In the genomic region with DNA sequence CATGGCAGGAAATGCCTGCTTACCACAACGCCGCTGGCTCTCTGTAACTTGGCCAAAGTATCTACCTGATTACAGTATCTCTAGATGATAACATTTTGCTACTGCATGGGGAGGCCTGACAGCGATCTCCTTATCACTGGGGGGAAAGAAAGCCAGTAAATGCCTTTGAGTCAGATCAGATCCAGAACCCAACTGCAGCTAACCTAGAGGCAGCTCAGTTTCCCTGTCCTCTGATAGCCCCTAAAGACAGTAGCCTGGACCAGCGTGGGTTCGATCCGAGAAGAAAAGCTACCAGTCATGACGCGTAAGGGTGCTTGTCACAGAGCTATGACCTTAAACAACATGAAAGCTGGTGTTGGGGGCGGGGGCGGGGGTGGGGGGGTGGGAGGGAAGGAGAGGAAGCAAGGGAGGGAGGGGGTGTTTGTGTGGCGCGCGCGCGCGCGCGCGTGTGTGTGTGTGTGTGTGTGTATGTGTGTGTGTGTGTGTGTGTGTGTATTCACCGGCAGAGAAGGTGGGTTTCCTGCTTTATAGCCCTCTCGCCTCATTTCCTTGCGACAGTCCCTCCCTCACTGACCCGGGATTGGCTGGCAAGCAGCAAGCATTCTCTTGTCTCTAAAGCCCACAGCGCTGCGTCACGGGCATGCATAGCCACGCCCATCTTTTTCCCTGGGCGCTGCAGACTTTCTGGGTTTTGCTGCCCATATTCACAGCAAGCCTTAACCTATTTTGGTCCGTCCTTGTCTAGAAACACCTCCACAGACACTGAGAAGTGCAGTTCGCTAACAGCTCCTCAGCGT, we compare ENCODE assay signal across 8 mouse cellular contexts. TPM values are rescaled to one million over a fixed set of nuclear protein-coding genes. Genes with fewer than 3 reads are reported as not detected.
DNase-seq lines count a peak whose midpoint lies in the region; ATAC-seq and TF ChIP-seq lines count a peak whose summit lies in the region.

No protein-coding gene starts in this region.

- peak overlapping the region; percentile 49 for H3K4me3 ChIP-seq in hindbrain, embryonic 12.5 days
- peak overlapping the region; percentile 32 for H3K4me3 ChIP-seq in lung, postnatal 0 days (ENCODE audit: low read depth, low read length)

- peak; percentile 96 for ATAC-seq in hindbrain, embryonic 12.5 days (ENCODE audit: low FRiP score)
- ATAC-seq in lung, postnatal 0 days, result peak; percentile 99

- no peak for TF ChIP-seq CTCF in lung, postnatal 0 days (IDR thresholded peaks at IDR 0.05)

- peak overlapping the region; percentile 61 for H3K9ac ChIP-seq in hindbrain, embryonic 12.5 days
- peak overlapping the region; percentile 55; the same call in 1 of the 2 replicates for H3K9ac ChIP-seq in lung, postnatal 0 days (replicated peaks; ENCODE audit: low read depth)

- H3K4me2 ChIP-seq in hindbrain, embryonic 12.5 days (replicated peaks), result peak overlapping the region; percentile 61
- H3K4me2 ChIP-seq in lung, postnatal 0 days (replicated peaks; ENCODE audit: low read depth, low read length), result peak overlapping the region; percentile 60

- peak; percentile 94 for DNase-seq in MN1 (ENCODE audit: low spot score)
- DNase-seq in cerebellum, postnatal 10 days, result peak; percentile 89 to 93
- DNase-seq in frontal cortex, postnatal 10 days (ENCODE audit: low spot score in 2 of 2), result peak; percentile 85
- DNase-seq in layer of hippocampus, postnatal 10 days (ENCODE audit: low spot score in 2 of 2), result peak; percentile 72 to 81
- DNase-seq in lung, postnatal 0 days (ENCODE audit: low spot score), result peak; percentile 98
- peak; percentile 61 for DNase-seq in retina, adult 2 months (ENCODE audit: low read depth, low spot score)
- peak; percentile 87 for DNase-seq in thymus, postnatal 25 days

- peaks cover 6% of the 10 kb centered on the region for H3K4me1 ChIP-seq in hindbrain, embryonic 12.5 days
- no peaks in the 10 kb centered on the region for H3K4me1 ChIP-seq in lung, postnatal 0 days (ENCODE audit: insufficient read depth, low read depth, low read length)

- 9% methylated on average over 21 of the region's 31 CpGs for WGBS in hindbrain, embryonic 12.5 days
- 3% methylated on average over 19 of the region's 31 CpGs for WGBS in lung, postnatal 0 days

- H3K27me3 ChIP-seq in hindbrain, embryonic 12.5 days, result no peaks in the 10 kb centered on the region
- H3K27me3 ChIP-seq in lung, postnatal 0 days (replicated peaks; ENCODE audit: insufficient read depth, low read length), result no peaks in the 10 kb centered on the region

- no peaks in the 10 kb centered on the region for H3K9me3 ChIP-seq in hindbrain, embryonic 12.5 days (replicated peaks)
- H3K9me3 ChIP-seq in lung, postnatal 0 days (ENCODE audit: low read length), result no peaks in the 10 kb centered on the region

- H3K27ac ChIP-seq in hindbrain, embryonic 12.5 days, result peak overlapping the region; percentile 80
- H3K27ac ChIP-seq in lung, postnatal 0 days (ENCODE audit: low read length), result peak overlapping the region; percentile 68

- TF ChIP-seq EP300 in lung, postnatal 0 days (IDR thresholded peaks at IDR 0.05), result no peak

- H3K36me3 ChIP-seq in hindbrain, embryonic 12.5 days, result no peaks in the 10 kb centered on the region
- no peaks in the 10 kb centered on the region for H3K36me3 ChIP-seq in lung, postnatal 0 days (ENCODE audit: insufficient read depth, low read length)

RNA-seq across cellular contexts. Expression of a gene that starts 18.5 kb away (rescaled TPM):
- polyA plus RNA-seq in hindbrain, embryonic 12.5 days (2016; fragmentation: Nextera tagmentation; extraction: Ambion mirVana), result 24.6 and 25.8 TPM in 2 replicates
- total RNA-seq in layer of hippocampus, postnatal 10 days (2021), result 10 to 100 TPM; 55.5 to 61.9 TPM
- 16.1 and 19.2 TPM in 2 replicates for polyA plus RNA-seq in lung, postnatal 0 days (2015; fragmentation: Nextera tagmentation; extraction: Ambion mirVana)

RNA-seq across cellular contexts. Expression of a gene that starts 21.4 kb away (rescaled TPM):
- polyA plus RNA-seq in hindbrain, embryonic 12.5 days (2016; fragmentation: Nextera tagmentation; extraction: Ambion mirVana), result 0.12 TPM in 1 of 2 replicates, not detected in the other
- total RNA-seq in layer of hippocampus, postnatal 10 days (2021), result under 1 TPM; 0.14 to 0.16 TPM
- 0.11 and 0.12 TPM in 2 replicates for polyA plus RNA-seq in lung, postnatal 0 days (2015; fragmentation: Nextera tagmentation; extraction: Ambion mirVana)

RNA-seq across cellular contexts. Expression of a gene that starts 25.5 kb away (rescaled TPM):
- polyA plus RNA-seq in hindbrain, embryonic 12.5 days (2016; fragmentation: Nextera tagmentation; extraction: Ambion mirVana), result 43.6 and 45.8 TPM in 2 replicates
- 10 to 100 TPM; 67.8 to 79.1 TPM for total RNA-seq in layer of hippocampus, postnatal 10 days (2021)
- polyA plus RNA-seq in lung, postnatal 0 days (2015; fragmentation: Nextera tagmentation; extraction: Ambion mirVana), result 13.0 and 13.2 TPM in 2 replicates

RNA-seq across cellular contexts. Expression of a gene that starts 52.0 kb away (rescaled TPM):
- 41.4 and 43.0 TPM in 2 replicates for polyA plus RNA-seq in hindbrain, embryonic 12.5 days (2016; fragmentation: Nextera tagmentation; extraction: Ambion mirVana)
- total RNA-seq in layer of hippocampus, postnatal 10 days (2021), result 10 to 100 TPM; 34.5 to 34.7 TPM
- 4.7 and 4.9 TPM in 2 replicates for polyA plus RNA-seq in lung, postnatal 0 days (2015; fragmentation: Nextera tagmentation; extraction: Ambion mirVana)

Comparison
In these comparisons a context has a peak if more than half of its experiments do, and no peak if none do; other contexts are left out.
1. Peak in every context shown above with its lines: DNase-seq, ATAC-seq, H3K4me3 ChIP-seq and H3K27ac ChIP-seq.